Mouse (Mus musculus): ENCODE results near the gene Max. TPM values are rescaled to one million over a fixed set of nuclear protein-coding genes. Genes with fewer than 3 reads are reported as not detected.

Max gene
- total RNA-seq, 2 experiments from 2014 or later, result 47.7 to 67.9 TPM

GRCm38 (mm10) chr12:76961052-76961931, 709 bp downstream of the Max start:
- no peak for DNase-seq (ENCODE audit: low spot score)
- intact Hi-C loops (cut with DNase I), result loop anchor here (2.0 to 5.0 kb wide), 2 partner anchors 32 to 124 kb away; no protein-coding TSS in a partner anchor

- no peak for DNase-seq (ENCODE audit: low spot score)
- intact Hi-C loops (cut with DNase I), result loop anchor here (5.0 kb wide), 1 partner anchor 70 kb away; no protein-coding TSS in a partner anchor
These were observed 4.3 kb downstream of the Max start for GRCm38 (mm10) chr12:76957688-76958087.

GRCm38 (mm10) chr12:76954698-76955423, 7.1 kb downstream of the Max start:
- intact Hi-C loops (cut with DNase I), result loop anchor here (5.0 kb wide), 1 partner anchor 68 kb away; no protein-coding TSS in a partner anchor

GRCm38 (mm10) chr12:76953750-76954363, 8.1 kb downstream of the Max start:
- intact Hi-C loops (cut with DNase I), result no loop called here

More at GRCm38 (mm10) chr12:76954698-76955423, 7.1 kb downstream of the Max start:
- DNase-seq (ENCODE audit: low spot score), result peak; percentile 73

GRCm38 (mm10) chr12:76950330-76950729, 11.7 kb downstream of the Max start:
- DNase-seq (ENCODE audit: low spot score), result no peak
- intact Hi-C loops (cut with DNase I), result no loop called here

More at GRCm38 (mm10) chr12:76953750-76954363, 8.1 kb downstream of the Max start:
- no peak for DNase-seq (ENCODE audit: low spot score)

- DNase-seq (ENCODE audit: low spot score), result no peak
- intact Hi-C loops (cut with DNase I), result no loop called here
These were observed 13.2 kb downstream of the Max start for GRCm38 (mm10) chr12:76948781-76949180.

- intact Hi-C loops (cut with DNase I), result no loop called here
- no peak for DNase-seq (ENCODE audit: low spot score)
These were observed 13.8 kb downstream of the Max start for GRCm38 (mm10) chr12:76948185-76948584.

- no peak for DNase-seq (ENCODE audit: low spot score)
- intact Hi-C loops (cut with DNase I), result no loop called here
These were observed 14.5 kb downstream of the Max start for GRCm38 (mm10) chr12:76947487-76947886.

GRCm38 (mm10) chr12:76943466-76943865, 18.5 kb downstream of the Max start:
- intact Hi-C loops (cut with DNase I), result no loop called here
- DNase-seq (ENCODE audit: low spot score), result no peak

- intact Hi-C loops (cut with DNase I), result no loop called here
- no peak for DNase-seq (ENCODE audit: low spot score)
These were observed 19.0 kb downstream of the Max start for GRCm38 (mm10) chr12:76943046-76943445.

- intact Hi-C loops (cut with DNase I), result no loop called here
- DNase-seq (ENCODE audit: low spot score), result no peak
These were observed 19.5 kb downstream of the Max start for GRCm38 (mm10) chr12:76942476-76942875.

- intact Hi-C loops (cut with DNase I), result no loop called here
These were observed 20.5 kb downstream of the Max start for GRCm38 (mm10) chr12:76941524-76941923.

GRCm38 (mm10) chr12:76938013-76938412, 24.0 kb downstream of the Max start:
- no peak for DNase-seq (ENCODE audit: low spot score)
- intact Hi-C loops (cut with DNase I), result no loop called here

More at GRCm38 (mm10) chr12:76941524-76941923, 20.5 kb downstream of the Max start:
- no peak for DNase-seq (ENCODE audit: low spot score)

- intact Hi-C loops (cut with DNase I), result no loop called here
- DNase-seq (ENCODE audit: low spot score), result no peak
These were observed 25.8 kb downstream of the Max start for GRCm38 (mm10) chr12:76936211-76936610.

GRCm38 (mm10) chr12:76934438-76934837, 27.6 kb downstream of the Max start:
- intact Hi-C loops (cut with DNase I), result no loop called here

GRCm38 (mm10) chr12:76932688-76933060, 29.3 kb downstream of the Max start:
- DNase-seq (ENCODE audit: low spot score), result no peak
- intact Hi-C loops (cut with DNase I), result no loop called here

More at GRCm38 (mm10) chr12:76934438-76934837, 27.6 kb downstream of the Max start:
- DNase-seq (ENCODE audit: low spot score), result no peak

- DNase-seq (ENCODE audit: low spot score), result peak; percentile 25
These were observed 30.0 kb downstream of the Max start for GRCm38 (mm10) chr12:76931739-76932687.

GRCm38 (mm10) chr12:76930177-76930576, 31.8 kb downstream of the Max start:
- no peak for DNase-seq (ENCODE audit: low spot score)
- intact Hi-C loops (cut with DNase I), result no loop called here

More at GRCm38 (mm10) chr12:76931739-76932687, 30.0 kb downstream of the Max start:
- intact Hi-C loops (cut with DNase I), result no loop called here

GRCm38 (mm10) chr12:76927539-76927938, 34.5 kb downstream of the Max start:
- intact Hi-C loops (cut with DNase I), result loop anchor here (5.0 kb wide), 2 partner anchors 40 to 90 kb away; no protein-coding TSS in a partner anchor
- DNase-seq (ENCODE audit: low spot score), result no peak

Data from heart, postnatal 25 days (tissue).